Mouse (Mus musculus): ENCODE results near the gene Fryl.
"Not testable (repeated sequence)": the region's sequence is repeated elsewhere in the genome, so short reads cannot be mapped to it uniquely, and the experiment has no call there.

Fryl gene

GRCm38 (mm10) chr5:73008230-73008629, 248.2 kb downstream of the Fryl start:
- DNase-seq (ENCODE audit: low spot score), result not testable (repeated sequence)

DNA sequence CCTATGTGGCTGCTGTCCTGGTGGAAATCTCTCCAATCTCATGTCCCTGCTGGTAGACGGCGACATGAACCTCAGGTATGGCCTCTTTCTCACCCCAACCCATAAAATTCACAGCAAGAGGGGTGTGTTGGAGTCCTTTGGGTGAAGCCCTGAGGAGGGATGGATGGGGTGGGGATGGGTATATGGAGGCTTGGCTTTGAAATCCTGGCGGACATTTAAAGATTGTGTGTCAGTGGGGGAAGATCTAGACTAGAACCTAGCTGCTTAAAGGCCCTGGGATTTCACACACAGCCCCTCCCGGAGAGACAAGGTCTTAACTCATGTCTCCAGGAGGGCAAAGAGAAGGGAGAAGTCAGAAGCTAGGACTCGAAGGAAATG, 248.8 kb downstream of the Fryl start:
- no peak for DNase-seq (ENCODE audit: low spot score)

DNA sequence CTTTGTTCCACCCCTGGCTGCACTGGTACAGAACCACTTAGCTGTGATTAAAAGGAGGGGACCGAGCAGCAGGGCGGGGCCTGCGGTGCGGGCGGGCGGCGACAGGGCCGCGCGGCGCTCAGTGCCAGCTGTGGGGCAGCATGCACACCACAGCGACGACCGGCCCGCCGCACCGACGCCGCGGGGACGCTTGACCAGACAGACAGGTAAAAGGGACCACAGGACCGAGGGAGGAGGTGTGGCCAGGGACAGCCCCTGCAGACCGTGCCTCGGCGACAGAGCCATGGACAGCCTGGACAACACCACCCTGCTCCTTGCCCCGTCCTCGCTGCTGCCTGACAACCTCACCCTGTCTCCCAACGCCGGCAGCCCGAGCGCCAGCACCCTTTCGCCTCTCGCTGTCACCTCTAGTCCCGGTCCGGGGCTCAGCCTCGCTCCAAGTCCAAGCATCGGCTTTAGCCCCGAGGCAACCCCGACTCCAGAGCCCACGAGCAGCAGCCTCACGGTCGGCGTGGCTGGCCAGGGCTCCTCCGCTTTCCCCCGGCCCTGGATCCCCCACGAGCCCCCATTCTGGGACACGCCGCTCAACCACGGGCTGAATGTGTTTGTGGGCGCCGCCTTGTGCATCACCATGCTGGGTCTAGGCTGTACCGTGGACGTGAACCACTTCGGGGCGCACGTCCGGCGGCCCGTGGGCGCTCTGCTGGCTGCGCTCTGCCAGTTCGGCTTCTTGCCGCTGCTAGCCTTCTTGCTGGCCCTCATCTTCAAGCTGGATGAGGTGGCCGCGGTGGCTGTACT, 249.4 kb downstream of the Fryl start, which contains the start of gene Slc10a4:
Gene Slc10a4 (plus strand): TSS at position 100 of the 798 bp plus-strand sequence.
- no peak for DNase-seq (ENCODE audit: low spot score)

DNA sequence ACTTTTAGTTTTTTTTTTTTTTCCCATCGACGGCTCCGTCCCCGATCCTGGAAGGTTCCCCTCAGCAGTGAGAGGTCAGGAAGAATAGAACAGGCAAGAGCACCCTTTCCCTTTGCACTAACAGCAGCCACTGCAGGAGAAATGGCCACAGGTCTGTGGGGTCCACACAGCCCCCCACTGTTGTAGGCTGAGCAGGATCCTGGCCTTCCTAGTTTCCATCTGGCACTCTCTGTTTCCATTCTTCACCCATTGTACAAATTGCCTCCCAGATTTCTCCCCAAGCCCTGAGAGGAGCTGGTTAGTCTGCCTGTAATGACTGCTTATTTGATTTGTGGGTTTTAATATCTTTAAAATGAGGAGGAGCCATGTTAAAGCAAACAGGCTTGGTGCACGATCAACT, 252.4 kb downstream of the Fryl start:
- no peak for DNase-seq (ENCODE audit: low spot score)

- not testable (repeated sequence) for DNase-seq (ENCODE audit: low spot score)
Measured at GRCm38 (mm10) chr5:72998546-72998945, 257.9 kb downstream of the Fryl start.

GRCm38 (mm10) chr5:72995379-72995778, 261.0 kb downstream of the Fryl start:
- no peak for DNase-seq (ENCODE audit: low spot score)

DNA sequence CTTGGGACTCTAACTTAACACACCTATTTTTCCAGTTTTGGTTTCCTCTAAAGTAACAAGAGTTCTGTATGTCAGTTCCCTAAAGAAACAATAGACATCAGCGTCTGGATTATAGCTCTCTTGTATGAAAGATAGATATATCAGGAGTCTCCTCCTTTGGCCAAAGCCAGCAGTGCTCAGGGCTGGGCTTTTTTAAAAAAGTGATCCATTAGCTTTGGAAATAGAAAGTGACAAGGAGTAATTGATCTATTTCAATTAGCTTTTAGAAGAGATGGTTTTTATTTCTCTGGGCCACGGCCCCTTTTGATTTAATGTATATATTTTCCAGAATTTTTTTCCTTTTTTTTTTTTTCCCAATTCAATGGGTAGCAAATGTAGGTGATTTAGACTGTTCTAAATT, 261.5 kb downstream of the Fryl start:
- DNase-seq (ENCODE audit: low spot score), result no peak

DNA sequence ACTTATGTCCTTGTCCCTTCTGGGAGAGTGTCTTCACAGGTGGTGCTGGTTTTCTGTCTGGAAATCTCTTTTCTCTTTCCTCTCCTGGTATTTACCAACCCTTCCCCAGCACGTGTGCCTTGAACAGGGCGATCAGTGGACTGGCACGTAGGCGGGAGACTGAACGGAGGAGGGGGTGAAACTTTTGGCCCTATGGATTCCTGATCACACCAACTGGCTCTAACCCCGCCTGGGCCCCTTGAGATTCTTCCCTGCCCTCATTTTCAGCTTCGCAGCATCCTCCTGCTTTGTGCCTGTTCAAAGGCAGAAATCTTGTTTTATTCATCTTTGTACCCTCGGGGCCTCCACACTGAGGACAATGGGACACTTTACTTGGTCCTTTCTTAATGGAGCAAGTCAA, 262.0 kb downstream of the Fryl start:
- peak; percentile 29 for DNase-seq (ENCODE audit: low spot score)

GRCm38 (mm10) chr5:72992474-72992873, 263.9 kb downstream of the Fryl start:
- DNase-seq (ENCODE audit: low spot score), result peak; percentile 20

DNA sequence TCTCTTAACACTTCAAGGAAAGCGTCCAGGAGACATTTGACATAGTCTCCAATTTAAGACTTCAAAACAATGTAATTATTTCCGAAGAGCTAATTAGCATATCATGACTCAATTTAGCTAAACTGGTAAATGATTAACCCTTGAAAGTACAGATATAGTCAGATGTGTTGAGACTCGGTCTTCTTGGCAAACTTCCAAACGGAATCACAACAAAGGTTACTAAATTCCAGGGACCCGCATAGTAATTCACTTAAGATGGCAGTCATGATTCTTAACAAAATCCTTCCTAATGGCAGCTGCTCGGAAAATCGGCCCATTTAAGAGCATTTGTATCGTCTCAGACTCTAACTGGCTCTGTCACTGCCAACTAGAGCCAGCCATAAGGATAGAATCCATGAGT, 266.7 kb downstream of the Fryl start:
- peak; percentile 26 for DNase-seq (ENCODE audit: low spot score)

GRCm38 (mm10) chr5:72987786-72988185, 268.6 kb downstream of the Fryl start:
- peak; percentile 28 for DNase-seq (ENCODE audit: low spot score)

DNA sequence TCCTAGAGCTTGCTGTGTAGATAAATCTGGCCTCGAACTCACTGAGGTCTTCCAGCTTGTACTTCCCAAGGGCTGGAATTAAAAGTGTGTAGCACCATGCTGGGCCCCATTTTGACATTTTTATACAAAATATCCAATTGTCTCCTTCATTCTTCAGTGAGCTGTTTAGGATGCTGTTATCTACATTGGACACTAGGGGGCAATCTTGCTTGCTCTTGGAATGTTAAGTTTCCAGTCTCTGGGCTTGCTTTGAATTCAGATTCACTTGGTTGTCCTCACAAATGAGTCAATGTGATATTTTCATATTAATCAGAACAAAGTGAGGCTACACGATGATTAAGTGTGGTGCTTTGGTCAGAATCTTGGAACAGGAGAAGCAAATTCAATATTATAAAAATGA, 272.3 kb downstream of the Fryl start:
- no peak for DNase-seq (ENCODE audit: low spot score)

DNA sequence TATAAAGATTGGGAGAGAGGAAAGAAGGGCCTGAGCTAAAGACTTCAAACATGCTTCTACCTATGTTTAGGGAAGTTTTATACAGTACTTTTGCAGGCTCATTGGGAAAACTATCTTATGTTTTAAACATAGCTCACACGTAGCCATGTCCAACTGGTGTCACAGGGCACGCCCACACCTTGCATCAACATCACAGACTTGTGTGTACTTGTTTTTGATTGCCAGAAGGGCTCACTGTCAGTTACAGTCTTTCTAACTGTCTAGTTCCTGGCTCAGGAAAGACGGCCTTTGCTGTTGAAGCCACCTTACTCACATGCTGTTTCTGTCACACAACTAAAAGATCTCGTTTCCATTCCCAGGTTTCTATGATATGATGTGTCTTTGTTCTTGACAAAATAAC, 279.9 kb downstream of the Fryl start:
- DNase-seq (ENCODE audit: low spot score), result no peak

- DNase-seq (ENCODE audit: low spot score), result no peak
Measured at GRCm38 (mm10) chr5:72975996-72976395, 280.4 kb downstream of the Fryl start.

GRCm38 (mm10) chr5:72974602-72975001, 281.8 kb downstream of the Fryl start, which contains the start of gene Gm10135:
Gm10135 (minus strand) TSS chr5:72974702.
- no peak for DNase-seq (ENCODE audit: low spot score)

DNA sequence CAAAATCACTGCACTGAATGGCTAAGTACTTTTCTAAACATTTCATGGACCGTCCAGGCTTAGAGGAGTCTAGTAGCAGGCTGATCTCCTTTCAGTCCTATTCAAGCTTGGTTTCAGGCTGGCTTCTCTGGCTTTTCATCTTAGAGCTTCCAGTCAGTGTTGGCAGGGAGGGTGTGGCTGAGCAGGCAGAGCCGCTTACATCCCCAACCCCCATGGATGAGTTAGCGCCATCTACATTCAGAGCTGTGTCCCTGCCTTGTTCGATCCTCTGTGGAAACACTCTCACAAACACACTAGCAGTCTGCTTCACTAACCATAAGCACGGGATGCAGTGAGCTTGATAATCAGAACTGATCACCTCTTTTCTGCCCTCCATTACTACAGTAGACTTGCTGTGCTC, 283.5 kb downstream of the Fryl start:
- no peak for DNase-seq (ENCODE audit: low spot score)

DNA sequence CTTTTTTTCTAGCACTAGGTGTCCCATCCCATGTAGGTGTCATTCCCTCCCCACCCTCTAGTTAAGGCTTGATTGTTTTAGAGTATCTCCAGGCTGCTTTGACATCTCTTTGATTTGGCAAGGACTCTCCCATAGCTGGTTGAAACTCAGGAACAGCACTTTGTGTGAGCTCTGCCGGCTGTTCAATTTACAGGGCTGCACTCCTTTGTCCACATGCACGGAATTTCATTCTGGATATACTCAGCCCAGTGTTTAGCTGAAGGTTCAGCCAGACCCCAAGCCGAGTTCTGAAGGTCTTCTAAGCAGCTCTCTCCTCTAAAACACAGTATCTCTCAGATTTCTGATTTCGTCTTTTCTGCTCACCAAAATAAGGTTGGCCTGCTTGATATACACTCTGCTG, 284.0 kb downstream of the Fryl start:
- DNase-seq (ENCODE audit: low spot score), result no peak

All from testis, postnatal 10 days (tissue).